Comparison of ENCODE assay signal across 11 mouse cellular contexts in the genomic region with DNA sequence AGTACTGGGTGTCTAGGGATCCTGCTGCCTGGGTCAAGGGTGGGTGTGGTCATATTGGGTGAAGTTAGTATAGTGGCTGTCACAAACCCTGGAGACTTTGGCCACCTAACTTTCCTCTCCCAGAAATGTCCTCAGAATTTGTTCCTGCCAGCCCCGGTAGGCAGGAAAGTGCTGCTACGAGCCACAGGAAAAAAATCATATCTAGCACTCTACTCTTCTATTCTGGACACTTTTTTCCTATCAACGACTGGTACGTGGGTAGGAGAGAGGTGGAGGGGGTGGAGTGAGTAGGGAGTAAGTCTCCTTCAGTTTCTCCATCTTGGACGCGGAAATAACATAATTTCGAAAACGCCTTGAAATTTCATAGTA. TPM values are rescaled to one million over a fixed set of nuclear protein-coding genes. Genes with fewer than 3 reads are reported as not detected.
DNase-seq lines count a peak whose midpoint lies in the region; ATAC-seq and TF ChIP-seq lines count a peak whose summit lies in the region.
"Had no signal": no experiment of that assay in that cellular context is flagged by ENCODE, and none has a peak within 500 bp of the region (broad histone marks: within the 10 kb centered on the region; RNA-seq: fewer than 3 reads in every experiment).

No protein-coding gene starts in this region.

- intact Hi-C loops in left cerebral cortex, postnatal 10 days (cut with DNase I), result no loop called here

- H3K4me2 ChIP-seq in heart, embryonic 15.5 days, result peak overlapping the region; percentile 65
- H3K4me2 ChIP-seq in hindbrain, embryonic 12.5 days (replicated peaks), result peak overlapping the region; percentile 80

- peak overlapping the region; percentile 75 for H3K4me3 ChIP-seq in heart, embryonic 15.5 days
- peak overlapping the region; percentile 34 to 52; a peak in 1 of 4 replicates for H3K4me3 ChIP-seq in ES-E14 (ENCODE audit: insufficient read depth in 1 of 2, low read depth in 1 of 2, low read length in 2 of 2, poor library complexity in 1 of 2, severe bottlenecking in 1 of 2)
- no peak overlapping the region for H3K4me3 ChIP-seq in hindbrain, embryonic 12.5 days
- peak overlapping the region; percentile 56 for H3K4me3 ChIP-seq in midbrain, embryonic 10.5 days

- no peak for DNase-seq in heart, adult 11 months
- no peak for DNase-seq in ES-E14 (ENCODE audit: low read depth, low spot score)
- no peak for DNase-seq in midbrain, embryonic 10.5 days (ENCODE audit: low spot score)
- no peak for DNase-seq in left cerebral cortex, postnatal 10 days (ENCODE audit: extremely low spot score in 1 of 2, low spot score in 2 of 2)
- DNase-seq in kidney, postnatal 36 days, result no peak

- in situ Hi-C loops in ES-E14 (cut with MboI; ENCODE audit: low sequenced_read_pairs in 2 of 2, unreplicated experiment in 2 of 2), result loop anchor here in 1 of 2 experiments (25.0 kb wide), 1 partner anchor 632 kb away; a partner anchor contains a TSS

- ATAC-seq in heart, embryonic 15.5 days (replicated peaks; ENCODE audit: insufficient number of reproducible peaks, insufficient read depth, low FRiP score, low read depth), result no peak
- no peak for ATAC-seq in hindbrain, embryonic 12.5 days (ENCODE audit: low FRiP score)
- ATAC-seq in activated CD4-positive, CD25-positive, alpha-beta regulatory T cell, adult 4 months, result no peak

- peak overlapping the region; percentile 95 for H3K27ac ChIP-seq in heart, embryonic 15.5 days
- no peak overlapping the region for H3K27ac ChIP-seq in ES-E14 (ENCODE audit: insufficient read depth, low read depth, low read length, poor library complexity, severe bottlenecking)
- no peak overlapping the region for H3K27ac ChIP-seq in hindbrain, embryonic 12.5 days
- no peak overlapping the region for H3K27ac ChIP-seq in midbrain, embryonic 10.5 days (replicated peaks)
- H3K27ac ChIP-seq: left cerebral cortex, adult 2 months had no signal

- H3K4me1 ChIP-seq in heart, embryonic 15.5 days (replicated peaks), result peaks cover 53% of the 10 kb centered on the region
- H3K4me1 ChIP-seq in ES-E14 (ENCODE audit: control insufficient read depth in 2 of 2, insufficient read depth in 2 of 2, low read length in 2 of 2, poor library complexity in 1 of 2), result peaks cover 0 to 11% of the 10 kb centered on the region in 2 experiments; a peak in 2 of 4 replicates
- H3K4me1 ChIP-seq in hindbrain, embryonic 12.5 days, result peaks cover 14% of the 10 kb centered on the region
- H3K4me1 ChIP-seq in midbrain, embryonic 10.5 days, result peaks cover 30% of the 10 kb centered on the region

- no peaks in the 10 kb centered on the region for H3K27me3 ChIP-seq in heart, embryonic 15.5 days
- peaks cover 42% of the 10 kb centered on the region for H3K27me3 ChIP-seq in hindbrain, embryonic 12.5 days
- peaks cover 42% of the 10 kb centered on the region for H3K27me3 ChIP-seq in midbrain, embryonic 10.5 days (ENCODE audit: low read depth, poor library complexity, severe bottlenecking)

- peak overlapping the region; percentile 82 for H3K9ac ChIP-seq in heart, embryonic 15.5 days
- no peak overlapping the region for H3K9ac ChIP-seq in ES-E14 (ENCODE audit: insufficient read depth, low read depth, low read length, poor library complexity, severe bottlenecking)
- no peak overlapping the region for H3K9ac ChIP-seq in hindbrain, embryonic 12.5 days

- no peaks in the 10 kb centered on the region for H3K9me3 ChIP-seq in heart, embryonic 15.5 days (replicated peaks)
- H3K9me3 ChIP-seq in ES-E14 (ENCODE audit: control insufficient read depth, insufficient read depth, low read depth, low read length), result no peaks in the 10 kb centered on the region
- no peaks in the 10 kb centered on the region for H3K9me3 ChIP-seq in hindbrain, embryonic 12.5 days (replicated peaks)
- H3K9me3 ChIP-seq in midbrain, embryonic 10.5 days (replicated peaks), result no peaks in the 10 kb centered on the region

- WGBS in heart, embryonic 15.5 days, result 9% methylated on average over 8 of the region's 8 CpGs
- 38% methylated on average over 8 of the region's 8 CpGs for WGBS in hindbrain, embryonic 12.5 days
- 42% methylated on average over 8 of the region's 8 CpGs for WGBS in midbrain, embryonic 10.5 days

- H3K36me3 ChIP-seq in heart, embryonic 15.5 days, result peaks cover 15% of the 10 kb centered on the region; the same call in 1 of the 2 replicates
- H3K36me3 ChIP-seq in ES-E14 (ENCODE audit: control insufficient read depth, insufficient read depth, low read length, poor library complexity, severe bottlenecking), result no peaks in the 10 kb centered on the region
- 0 out of 2 replicates have a peak, but pooled peaks cover under 1% of the 10 kb centered on the region for H3K36me3 ChIP-seq in hindbrain, embryonic 12.5 days
- 0 out of 2 replicates have a peak, but pooled peaks cover 2% of the 10 kb centered on the region for H3K36me3 ChIP-seq in midbrain, embryonic 10.5 days

TF ChIP-seq in ES-E14, 5 proteins besides CTCF, POLR2A, EP300 and RAD21:
- TF ChIP-seq ZNF384 (IDR thresholded peaks at IDR 0.05; ENCODE audit: low read depth, low read length) (no peak), HCFC1 (IDR thresholded peaks at IDR 0.05; ENCODE audit: borderline replicate concordance, insufficient read depth, low read length) (no peak), ZC3H11A (IDR thresholded peaks at IDR 0.05; ENCODE audit: borderline replicate concordance, low read depth, low read length) (no peak), CHD2 (IDR thresholded peaks at IDR 0.05; ENCODE audit: low read depth, low read length) (no peak), MAFK (IDR thresholded peaks at IDR 0.05; ENCODE audit: insufficient read depth, low read depth, low read length) (no peak)

RNA-seq across cellular contexts. Expression of a gene that starts 1.0 kb away (rescaled TPM):
- 272 and 277 TPM in 2 replicates for polyA plus RNA-seq in heart, embryonic 15.5 days (2015; fragmentation: Nextera tagmentation; extraction: Ambion mirVana)
- total RNA-seq in ES-E14 (2012; rRNA removed), result 2.7 and 3.4 TPM in 2 replicates
- polyA plus RNA-seq in hindbrain, embryonic 12.5 days (2016; fragmentation: Nextera tagmentation; extraction: Ambion mirVana), result 1.9 and 3.8 TPM in 2 replicates
- polyA plus RNA-seq in midbrain, embryonic 10.5 days (2016; fragmentation: Nextera tagmentation; extraction: Ambion mirVana), result 1.3 and 2.0 TPM in 2 replicates
- polyA plus RNA-seq in activated CD4-positive, CD25-positive, alpha-beta regulatory T cell, adult 4 months (2017; shearing (Covaris generic)), result 10 to 100 TPM; 11.4 to 16.2 TPM
- 1 to 10 TPM; 4.9 to 5.3 TPM for total RNA-seq in left cerebral cortex, postnatal 10 days (2021)

RNA-seq across cellular contexts. Expression of a gene that starts 5.9 kb away (rescaled TPM):
- 17.7 and 20.2 TPM in 2 replicates for polyA plus RNA-seq in heart, embryonic 15.5 days (2015; fragmentation: Nextera tagmentation; extraction: Ambion mirVana)
- not detected in 2 replicates for total RNA-seq in ES-E14 (2012; rRNA removed)
- polyA plus RNA-seq in hindbrain, embryonic 12.5 days (2016; fragmentation: Nextera tagmentation; extraction: Ambion mirVana), result not detected in 2 replicates
- polyA plus RNA-seq in midbrain, embryonic 10.5 days (2016; fragmentation: Nextera tagmentation; extraction: Ambion mirVana), result not detected in 2 replicates
- not detected for polyA plus RNA-seq in activated CD4-positive, CD25-positive, alpha-beta regulatory T cell, adult 4 months (2017; shearing (Covaris generic))
- not detected for total RNA-seq in left cerebral cortex, postnatal 10 days (2021)
- total RNA-seq: left cerebral cortex, adult 2 months had no signal
- polyA plus RNA-seq: CD4-positive, CD25-positive, alpha-beta regulatory T cell, adult 4 months; neural tube, embryonic 14.5 days had no signal

RNA-seq across cellular contexts. Expression of a gene that starts 11.7 kb away (rescaled TPM):
- polyA plus RNA-seq in heart, embryonic 15.5 days (2015; fragmentation: Nextera tagmentation; extraction: Ambion mirVana), result 158 and 190 TPM in 2 replicates
- 71.9 and 81.9 TPM in 2 replicates for total RNA-seq in ES-E14 (2012; rRNA removed)
- 98.9 and 107 TPM in 2 replicates for polyA plus RNA-seq in hindbrain, embryonic 12.5 days (2016; fragmentation: Nextera tagmentation; extraction: Ambion mirVana)
- 107 and 110 TPM in 2 replicates for polyA plus RNA-seq in midbrain, embryonic 10.5 days (2016; fragmentation: Nextera tagmentation; extraction: Ambion mirVana)
- polyA plus RNA-seq in activated CD4-positive, CD25-positive, alpha-beta regulatory T cell, adult 4 months (2017; shearing (Covaris generic)), result 100 to 1,000 TPM; 102 to 109 TPM
- total RNA-seq in left cerebral cortex, postnatal 10 days (2021), result 10 to 100 TPM; 28.5 to 30.7 TPM

RNA-seq across cellular contexts. Expression of a gene that starts 38.8 kb away (rescaled TPM):
- polyA plus RNA-seq in heart, embryonic 15.5 days (2015; fragmentation: Nextera tagmentation; extraction: Ambion mirVana), result 5.8 and 7.3 TPM in 2 replicates
- total RNA-seq in ES-E14 (2012; rRNA removed), result 11.2 and 13.5 TPM in 2 replicates
- polyA plus RNA-seq in hindbrain, embryonic 12.5 days (2016; fragmentation: Nextera tagmentation; extraction: Ambion mirVana), result 13.7 and 14.9 TPM in 2 replicates
- 14.3 and 16.5 TPM in 2 replicates for polyA plus RNA-seq in midbrain, embryonic 10.5 days (2016; fragmentation: Nextera tagmentation; extraction: Ambion mirVana)
- 10 to 100 TPM; 17.1 to 18.9 TPM for polyA plus RNA-seq in activated CD4-positive, CD25-positive, alpha-beta regulatory T cell, adult 4 months (2017; shearing (Covaris generic))
- total RNA-seq in left cerebral cortex, postnatal 10 days (2021), result 10 to 100 TPM; 10.1 to 10.4 TPM

Comparison
In these comparisons a context has a peak if more than half of its experiments do, and no peak if none do; other contexts are left out.
1. RNA of a gene that starts 1.0 kb away (polyA plus RNA-seq): 272 to 277 TPM in heart, embryonic 15.5 days; 11.4 to 16.2 TPM in activated CD4-positive, CD25-positive, alpha-beta regulatory T cell, adult 4 months, 1.9 to 3.8 TPM in hindbrain, embryonic 12.5 days and 1.3 to 2.0 TPM in midbrain, embryonic 10.5 days; every median in the first group is over 10 times any median in the second.
2. RNA of a gene that starts 5.9 kb away (polyA plus RNA-seq): 17.7 to 20.2 TPM in heart, embryonic 15.5 days; not detected in hindbrain, embryonic 12.5 days, not detected in midbrain, embryonic 10.5 days and not detected in activated CD4-positive, CD25-positive, alpha-beta regulatory T cell, adult 4 months; every median in the first group is over 10 times any median in the second.